Mouse (Mus musculus): ENCODE data around the gene Pold2. TPM values are rescaled to one million over a fixed set of nuclear protein-coding genes. Genes with fewer than 3 reads are reported as not detected.
A peak's percentile ranks its signal among the peaks of the same experiment; 100 is the strongest.

The Pold2 gene
- total RNA-seq, 2 experiments from 2014 or later, result 52.0 to 63.9 TPM

GRCm38 (mm10) chr11:5860639-5861038, 17.5 kb downstream of the Pold2 start:
- ATAC-seq (replicated peaks; ENCODE audit: poor library complexity), result no peak

- no peak for ATAC-seq (replicated peaks; ENCODE audit: poor library complexity)
Observed at GRCm38 (mm10) chr11:5859883-5860550, 18.1 kb downstream of the Pold2 start.

- no peak for ATAC-seq (replicated peaks; ENCODE audit: poor library complexity)
Observed at GRCm38 (mm10) chr11:5858723-5859122, 19.4 kb downstream of the Pold2 start.

DNA sequence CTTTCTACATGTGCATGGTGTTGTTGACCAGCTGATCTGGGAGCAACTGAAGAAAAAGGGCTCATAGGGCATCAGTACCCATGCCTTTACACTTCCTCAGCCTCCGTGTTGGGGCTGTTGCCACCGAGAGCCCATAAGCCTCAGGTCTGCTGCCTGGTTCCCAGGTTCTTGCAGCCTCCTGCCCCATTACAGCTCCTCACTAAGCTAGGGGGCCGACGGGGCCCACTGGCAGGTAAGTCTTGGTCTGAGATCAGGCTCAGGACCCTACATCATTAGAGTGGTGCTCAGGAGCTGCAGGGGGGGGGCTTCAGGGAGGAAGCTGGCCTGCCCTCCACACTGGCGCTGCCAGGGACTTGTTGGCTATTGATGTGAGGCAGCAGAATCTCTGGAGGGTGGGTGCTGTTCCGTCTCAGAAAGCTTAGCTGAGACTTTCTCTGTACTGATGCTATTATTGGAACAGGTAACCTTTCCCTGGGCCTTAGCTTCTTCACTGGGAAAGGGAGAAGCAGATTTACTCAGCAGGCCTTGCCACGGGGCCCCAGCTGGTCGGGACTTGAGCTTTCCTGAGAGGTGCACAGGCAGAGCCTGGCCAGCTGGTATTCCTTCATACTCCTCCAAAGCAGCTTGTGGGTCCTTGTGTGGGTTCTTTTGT, 21.5 kb downstream of the Pold2 start:
- no peak for ATAC-seq (replicated peaks; ENCODE audit: poor library complexity)

GRCm38 (mm10) chr11:5855902-5856301, 22.2 kb downstream of the Pold2 start:
- no peak for ATAC-seq (replicated peaks; ENCODE audit: poor library complexity)

DNA sequence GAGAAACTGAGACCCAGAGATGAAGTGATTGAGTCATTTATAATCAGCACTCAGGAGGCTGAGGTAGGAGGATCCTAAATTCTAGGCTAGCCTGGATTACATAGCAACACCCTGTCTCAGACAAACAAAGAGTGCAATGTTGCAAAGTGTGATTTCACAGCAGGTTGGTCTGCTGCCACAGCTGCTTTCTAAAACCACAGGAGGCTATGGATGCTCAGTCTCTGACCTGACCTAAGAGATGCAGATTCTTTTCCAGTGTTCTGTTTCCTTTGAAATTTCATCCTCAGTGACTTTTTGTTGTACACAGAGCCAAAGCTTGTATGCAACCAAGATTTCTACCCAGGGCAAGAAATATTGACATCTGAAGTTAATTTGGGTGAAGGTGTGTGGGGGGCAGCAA, 22.6 kb downstream of the Pold2 start:
- ATAC-seq (replicated peaks; ENCODE audit: poor library complexity), result no peak

DNA sequence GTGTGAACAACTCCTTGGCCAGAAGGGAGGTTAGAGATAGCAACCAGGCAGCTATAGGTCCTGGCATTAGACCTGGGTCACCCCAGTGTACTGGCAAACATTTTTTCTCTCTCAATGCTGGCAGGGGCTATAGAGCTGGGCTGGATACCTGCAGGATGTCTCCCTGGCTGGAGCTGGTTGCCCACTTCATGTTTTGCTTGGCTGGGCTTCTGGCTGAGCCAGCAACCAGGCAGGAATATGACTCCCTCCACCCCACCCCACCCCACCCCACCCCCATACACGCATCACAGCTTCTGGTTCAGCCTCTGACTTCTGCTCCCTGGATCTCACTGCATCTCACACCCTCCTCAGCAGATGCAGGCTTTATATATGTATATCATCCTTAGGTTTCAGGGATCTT, 25.8 kb downstream of the Pold2 start:
- ATAC-seq (replicated peaks; ENCODE audit: poor library complexity), result no peak

DNA sequence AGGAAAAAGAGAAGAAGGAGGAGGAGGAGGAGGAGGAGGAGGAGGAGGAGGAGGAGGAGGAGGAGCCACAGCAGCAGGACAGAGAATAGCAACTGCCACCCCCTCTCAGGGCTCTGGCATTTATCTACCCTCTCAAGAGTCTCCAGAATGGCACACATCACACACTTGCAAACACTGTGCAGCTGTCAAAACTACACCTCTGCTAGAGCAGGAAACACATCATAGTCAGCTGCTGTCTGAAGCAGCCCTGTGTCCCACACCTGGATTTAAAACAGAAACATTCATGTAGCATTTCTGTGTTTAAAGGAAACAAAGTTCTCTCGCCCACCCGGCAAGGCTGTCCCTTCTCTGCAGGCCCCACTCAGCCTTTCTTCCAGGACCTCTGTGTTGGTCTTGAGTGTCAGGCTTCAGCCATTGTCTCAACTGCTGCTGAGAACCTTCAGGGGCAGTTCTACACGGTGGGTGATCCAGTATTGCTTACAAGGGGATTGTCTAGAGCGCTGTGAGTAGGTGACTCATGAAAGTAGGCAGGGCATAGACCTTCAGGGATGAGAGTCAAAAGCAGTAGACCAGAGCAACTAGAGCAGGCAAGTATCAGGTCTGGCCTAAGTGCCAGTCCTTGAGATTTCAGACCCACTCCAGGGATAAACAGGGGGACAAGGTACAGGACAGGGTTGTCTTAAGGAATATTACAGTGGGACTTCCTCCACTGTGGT, 26.9 kb downstream of the Pold2 start:
- ATAC-seq (replicated peaks; ENCODE audit: poor library complexity), result no peak

DNA sequence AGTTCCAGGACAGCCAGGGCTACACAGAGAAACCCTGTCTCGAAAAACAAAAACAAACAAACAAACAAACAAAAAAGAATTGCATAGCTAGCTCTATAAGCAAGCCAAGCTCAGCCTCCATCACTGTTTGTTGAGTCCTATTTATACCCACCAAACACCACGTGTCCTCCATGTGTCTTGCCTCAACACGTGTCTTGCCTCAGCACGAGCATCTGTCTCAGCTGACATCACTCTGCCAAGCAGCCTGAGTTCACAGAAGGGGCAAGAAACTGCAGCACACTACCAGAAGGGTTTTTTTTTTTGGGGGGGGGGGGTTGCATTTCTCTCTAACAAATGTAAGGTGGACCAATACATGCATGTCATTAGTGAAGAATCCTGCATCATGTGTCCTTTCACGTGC, 27.6 kb downstream of the Pold2 start:
- no peak for ATAC-seq (replicated peaks; ENCODE audit: poor library complexity)

GRCm38 (mm10) chr11:5849316-5849715, 28.8 kb downstream of the Pold2 start:
- no peak for ATAC-seq (replicated peaks; ENCODE audit: poor library complexity)

- ATAC-seq (replicated peaks; ENCODE audit: poor library complexity), result no peak
Observed at GRCm38 (mm10) chr11:5848741-5849140, 29.4 kb downstream of the Pold2 start.

DNA sequence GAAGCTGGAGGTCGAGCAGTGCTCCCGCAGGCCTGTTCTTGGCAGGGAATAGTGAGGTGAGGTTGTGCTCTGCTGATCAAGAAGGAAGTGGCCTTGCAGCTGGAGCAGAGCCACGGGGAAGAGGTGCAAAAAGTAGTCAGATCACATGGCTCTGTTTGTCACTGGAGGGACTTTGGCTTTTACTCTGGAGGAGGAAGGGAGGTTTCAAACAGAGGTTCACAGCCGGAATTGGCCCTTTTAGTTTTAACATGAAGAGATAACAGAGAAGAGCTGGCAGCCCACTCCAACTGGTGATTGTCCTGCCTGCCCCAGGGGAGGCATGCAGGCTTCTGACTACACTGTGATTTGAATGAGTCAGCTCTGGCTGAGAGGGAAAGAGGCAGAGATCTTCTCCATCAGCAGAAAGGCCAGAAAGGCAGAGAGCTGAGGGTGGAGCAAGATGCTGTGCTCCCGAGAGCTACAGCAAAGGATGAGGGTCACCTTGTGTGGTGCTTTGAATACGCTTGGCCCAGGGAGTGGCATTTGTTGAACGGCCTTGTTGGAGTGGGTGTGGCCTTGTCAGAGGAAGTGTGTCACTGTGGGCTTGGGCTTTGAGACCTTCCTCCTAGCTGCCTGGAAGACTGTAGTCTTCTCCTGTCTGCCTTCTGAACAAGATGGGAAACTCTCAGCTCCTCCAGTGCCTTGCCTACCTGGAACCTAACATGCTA, 31.3 kb downstream of the Pold2 start:
- no peak for ATAC-seq (replicated peaks; ENCODE audit: poor library complexity)

DNA sequence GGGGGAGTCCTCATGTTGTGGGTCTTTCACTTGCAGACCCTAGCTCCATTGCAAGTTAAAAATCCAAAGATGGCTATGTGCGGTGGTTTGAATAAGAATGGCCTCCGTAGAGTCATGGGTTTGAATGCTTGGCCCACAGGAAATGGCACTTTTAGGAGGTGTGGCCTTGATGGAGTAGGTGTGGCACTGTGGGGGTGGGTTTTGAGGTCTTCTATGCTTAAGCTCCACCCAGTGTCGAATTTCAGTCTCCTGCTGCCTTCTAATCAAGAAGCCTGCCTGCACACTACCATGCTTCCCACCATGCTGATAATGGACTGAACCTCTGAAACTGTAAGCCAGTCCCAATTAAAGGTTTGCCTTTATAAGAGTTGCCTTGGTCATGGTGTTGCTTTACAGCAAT, 35.0 kb downstream of the Pold2 start:
- ATAC-seq (replicated peaks; ENCODE audit: poor library complexity), result no peak

GRCm38 (mm10) chr11:5841751-5842150, 36.3 kb downstream of the Pold2 start:
- no peak for ATAC-seq (replicated peaks; ENCODE audit: poor library complexity)

DNA sequence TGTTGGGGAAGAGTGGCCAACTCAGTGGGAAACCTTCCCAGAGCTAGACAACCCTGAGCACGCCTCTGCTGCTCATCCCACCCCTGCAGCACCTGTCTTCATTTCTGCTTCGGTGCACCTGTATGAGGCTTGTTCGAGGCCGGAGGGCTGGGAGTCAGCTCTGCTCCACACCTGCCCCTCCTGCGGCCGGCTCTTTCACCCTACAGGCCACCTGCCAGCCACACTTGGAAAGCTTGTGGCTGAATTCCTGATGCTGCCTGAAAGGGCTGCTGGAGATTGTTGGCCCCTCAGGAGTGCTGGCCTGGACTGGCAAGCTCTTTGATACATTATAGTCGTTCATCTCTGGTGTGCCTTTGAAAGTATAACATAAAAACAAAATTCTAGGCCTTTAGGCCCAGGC, 37.7 kb downstream of the Pold2 start:
- no peak for ATAC-seq (replicated peaks; ENCODE audit: poor library complexity)

GRCm38 (mm10) chr11:5837251-5838246, 40.5 kb downstream of the Pold2 start, which contains the start of gene Polm:
Gene Polm (minus strand): TSS chr11:5838016.
- ATAC-seq (replicated peaks; ENCODE audit: poor library complexity), result peak; percentile 92

- peak; percentile 17; the same call in 1 of the 2 replicates for ATAC-seq (replicated peaks; ENCODE audit: poor library complexity)
Observed at GRCm38 (mm10) chr11:5836126-5836525, 42.0 kb downstream of the Pold2 start.

DNA sequence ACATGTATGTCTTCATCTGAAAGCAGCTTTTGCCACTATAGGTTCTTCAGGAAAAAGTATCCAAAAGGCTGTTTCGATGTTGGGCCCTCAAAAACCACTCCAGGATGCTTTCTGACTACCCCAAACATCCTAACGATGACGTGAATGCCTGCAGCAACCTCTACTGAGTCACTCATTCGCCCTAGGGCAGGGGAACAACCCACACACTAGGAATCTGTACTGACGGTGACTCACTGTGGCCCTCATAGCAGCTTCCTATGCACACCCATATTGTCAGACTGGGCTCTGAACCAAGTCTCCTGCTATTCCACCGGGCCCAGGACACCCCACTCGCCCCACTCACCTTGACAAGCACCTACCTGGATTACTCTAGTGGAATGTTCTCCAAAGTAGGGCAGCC, 43.0 kb downstream of the Pold2 start:
- ATAC-seq (replicated peaks; ENCODE audit: poor library complexity), result no peak

- ATAC-seq (replicated peaks; ENCODE audit: poor library complexity), result no peak
Observed at GRCm38 (mm10) chr11:5834506-5834905, 43.6 kb downstream of the Pold2 start.

- peak; percentile 64 for ATAC-seq (replicated peaks; ENCODE audit: poor library complexity)
Observed at GRCm38 (mm10) chr11:5829327-5829726, 48.8 kb downstream of the Pold2 start.

Measured in megakaryocyte progenitor cell, adult 5-6 weeks (primary cell).